Mouse (Mus musculus): ENCODE results near the gene Rnf215. TPM values are rescaled to one million over a fixed set of nuclear protein-coding genes. Genes with fewer than 3 reads are reported as not detected.

Gene Rnf215
- 11.0 and 14.2 TPM in 2 replicates for polyA plus RNA-seq (2012; ENCODE audit: low replicate concordance)

DNA sequence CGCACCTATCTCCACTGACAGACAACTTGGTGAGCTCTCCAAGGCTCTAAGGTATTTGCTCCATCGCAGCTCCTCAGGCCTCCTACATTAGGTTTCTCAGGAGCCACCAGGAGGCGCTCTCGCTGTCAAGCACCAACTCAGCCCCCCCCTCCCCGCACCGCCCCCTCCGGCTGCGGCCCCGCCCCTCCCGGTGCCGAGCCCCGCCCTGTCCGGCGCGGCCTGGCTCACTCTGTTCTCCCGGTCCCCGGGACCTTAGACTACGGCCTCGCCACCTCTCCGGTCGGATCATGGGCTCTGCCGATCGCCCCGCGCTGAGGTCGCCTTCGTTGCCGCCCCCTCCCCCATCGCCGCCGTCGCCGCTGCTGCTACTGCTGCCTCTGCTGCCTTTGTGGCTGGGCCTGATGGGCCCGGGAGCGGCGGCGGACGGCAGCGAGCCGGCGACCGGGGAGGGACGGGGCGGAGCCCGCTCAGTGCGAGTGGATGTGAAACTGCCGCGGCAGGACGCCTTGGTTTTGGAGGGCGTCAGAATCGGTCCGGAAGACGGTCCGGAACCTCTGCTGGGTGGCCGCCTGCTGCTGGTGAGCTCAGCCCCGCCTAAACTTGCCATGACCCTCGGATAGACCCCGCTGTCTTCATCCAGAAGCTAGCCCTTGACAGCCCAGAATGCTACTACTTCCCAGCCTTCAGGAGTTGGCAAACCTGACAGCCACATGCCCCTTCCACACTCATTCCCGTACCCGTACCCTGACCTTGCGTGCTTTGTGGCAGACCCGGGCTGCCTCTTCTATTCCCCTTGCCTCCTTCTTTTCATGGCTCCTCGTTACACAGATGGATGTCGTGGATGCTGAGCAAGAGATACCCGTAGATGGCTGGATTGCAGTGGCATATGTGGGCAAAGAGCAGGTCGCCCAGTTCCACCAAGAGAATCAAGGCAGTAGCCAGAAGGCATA lies at the start of gene Rnf215:
Gene Rnf215 (plus strand): TSS at position 217 of the 950 bp plus-strand sequence.

GRCm38 (mm10) chr11:4095171-4096053 lies 39.6 kb upstream of the Rnf215 start, which contains the start of gene Mtfp1:
Gene Mtfp1, minus strand, starts transcription at chr11:4095445.

DNA sequence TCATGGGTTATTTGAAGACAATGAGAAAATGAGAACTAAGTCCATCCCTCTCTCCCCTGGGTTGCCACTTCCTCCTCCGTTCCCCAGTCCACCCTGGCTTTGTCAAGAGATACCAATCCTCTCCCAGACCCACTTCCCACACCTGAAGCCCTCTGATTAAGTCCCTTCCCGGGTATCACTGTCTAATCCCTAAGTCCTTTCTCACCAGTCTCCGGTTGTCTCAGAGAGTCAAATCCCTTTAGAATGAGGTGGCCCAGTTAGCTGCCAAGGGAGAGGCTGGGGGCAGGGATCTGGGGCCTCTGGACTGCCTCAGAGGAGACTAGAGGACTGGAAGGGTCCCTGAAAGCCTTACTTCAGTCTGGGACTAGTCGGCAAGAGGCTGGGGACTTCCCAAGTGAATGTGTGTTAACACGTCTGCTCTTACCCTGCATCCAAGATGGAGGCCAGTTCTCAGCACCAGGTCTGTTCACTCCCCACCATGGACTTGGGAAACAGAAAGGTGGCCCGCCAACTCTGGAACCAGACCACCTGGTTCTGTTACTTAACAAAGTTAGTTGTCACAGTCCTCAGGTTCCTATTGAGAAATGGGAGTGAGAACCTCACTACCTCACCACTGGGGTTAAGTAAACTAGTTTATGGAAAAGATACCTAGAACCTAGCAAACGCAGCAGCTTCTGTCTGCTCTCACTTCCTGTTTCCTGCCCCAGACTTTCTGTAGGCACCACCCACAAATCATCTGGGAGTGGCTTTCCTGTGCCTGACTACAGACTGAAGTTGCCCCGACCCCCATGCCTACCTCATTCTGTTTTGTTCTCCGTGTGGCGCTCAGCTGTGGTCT lies 12.0 kb upstream of the Rnf215 start, which contains the start of gene Sec14l2:
Gene Sec14l2 (minus strand): TSS at position 674 of the 838 bp plus-strand sequence.

DNA sequence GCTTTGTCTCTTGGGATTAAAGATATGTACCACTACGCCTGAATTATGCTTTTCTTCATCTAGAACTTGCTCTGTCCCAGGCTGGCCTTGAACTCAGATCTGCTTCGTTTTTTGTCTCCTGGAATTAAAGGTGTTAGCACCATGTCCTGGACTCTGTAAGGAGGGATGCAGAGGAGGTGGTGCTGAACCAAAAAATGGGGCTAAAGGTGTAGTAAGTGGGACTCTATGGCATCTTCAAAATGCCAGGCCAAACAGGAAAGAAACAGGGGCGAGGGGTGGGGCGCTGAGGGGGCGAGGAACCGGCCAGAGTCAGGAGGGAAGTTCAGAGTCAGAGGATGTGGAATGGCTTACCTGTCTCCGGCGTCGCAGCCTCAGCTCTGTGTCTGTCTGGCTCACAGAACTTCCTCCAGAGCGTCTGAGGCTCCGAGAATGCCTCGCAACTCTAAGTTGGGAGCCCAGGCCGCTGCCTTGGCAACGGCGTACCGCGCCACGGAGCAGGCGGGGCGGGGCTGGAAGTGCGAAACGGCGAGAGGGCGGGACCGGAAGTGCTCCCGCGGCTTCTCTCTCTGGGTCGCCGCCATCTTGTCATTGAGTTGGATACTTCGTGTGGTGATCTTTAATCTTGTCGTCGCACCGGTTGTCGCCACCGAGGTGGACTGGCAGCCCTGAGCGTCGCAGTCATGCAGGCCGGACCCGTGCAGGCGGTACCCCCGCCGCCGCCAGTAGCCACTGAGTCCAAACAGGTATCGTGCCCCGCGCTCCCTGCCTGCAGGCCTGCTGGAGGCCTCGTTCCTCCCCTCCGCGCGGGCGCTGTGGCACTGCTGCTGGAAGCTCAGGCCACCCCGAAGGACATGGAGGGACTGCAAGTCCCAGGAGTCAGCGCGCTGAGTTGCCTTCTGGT lies 25.1 kb downstream of the Rnf215 start, which contains the start of the genes Ccdc157 and Sf3a1:
Gene Ccdc157 (minus strand): TSS at position 486 of the 901 bp plus-strand sequence.
Gene Sf3a1 (plus strand): TSS at position 543 of the 901 bp plus-strand sequence.

GRCm38 (mm10) chr11:4186486-4187317 lies 51.7 kb downstream of the Rnf215 start, which contains the start of gene Tbc1d10a:
Gene Tbc1d10a, plus strand, starts transcription at chr11:4186789.

Other genes with a start within 250 kb of the Rnf215 start
- not detected in 2 replicates for gene 4921536K21Rik, start 240.1 kb upstream of the Rnf215 start, polyA plus RNA-seq (2012; ENCODE audit: low replicate concordance)
- 0.11 TPM in 1 of 2 replicates, not detected in the other for gene Dusp18, start 240.0 kb upstream of the Rnf215 start, polyA plus RNA-seq (2012; ENCODE audit: low replicate concordance)
- 2.2 and 2.3 TPM in 2 replicates for gene Slc35e4, start 220.5 kb upstream of the Rnf215 start, polyA plus RNA-seq (2012; ENCODE audit: low replicate concordance)
- 1.8 and 8.2 TPM in 2 replicates for gene Tcn2, start 203.0 kb upstream of the Rnf215 start, polyA plus RNA-seq (2012; ENCODE audit: low replicate concordance)
- 10.9 and 45.9 TPM in 2 replicates for gene Pes1, start 171.2 kb upstream of the Rnf215 start, polyA plus RNA-seq (2012; ENCODE audit: low replicate concordance)
- not detected in 2 replicates for gene 4930556J24Rik, start 158.4 kb upstream of the Rnf215 start, polyA plus RNA-seq (2012; ENCODE audit: low replicate concordance)
- not detected in 2 replicates for gene Gal3st1, start 151.6 kb upstream of the Rnf215 start, polyA plus RNA-seq (2012; ENCODE audit: low replicate concordance)
- not detected in 2 replicates for gene Sec14l4, start 103.7 kb upstream of the Rnf215 start, polyA plus RNA-seq (2012; ENCODE audit: low replicate concordance)
- gene Sec14l3, start 70.4 kb upstream of the Rnf215 start, polyA plus RNA-seq (2012; ENCODE audit: low replicate concordance) = not detected in 2 replicates
- 14.6 and 26.5 TPM in 2 replicates for gene Mtfp1, start 39.8 kb upstream of the Rnf215 start, polyA plus RNA-seq (2012; ENCODE audit: low replicate concordance)
- gene Sec14l2, start 11.8 kb upstream of the Rnf215 start, polyA plus RNA-seq (2012; ENCODE audit: low replicate concordance) = 9.2 and 18.3 TPM in 2 replicates
- gene Ccdc157, start 25.1 kb downstream of the Rnf215 start, polyA plus RNA-seq (2012; ENCODE audit: low replicate concordance) = 2.2 and 2.6 TPM in 2 replicates
- gene Sf3a1, start 25.1 kb downstream of the Rnf215 start, polyA plus RNA-seq (2012; ENCODE audit: low replicate concordance) = 41.2 and 118 TPM in 2 replicates
- 20.7 and 21.4 TPM in 2 replicates for gene Tbc1d10a, start 51.6 kb downstream of the Rnf215 start, polyA plus RNA-seq (2012; ENCODE audit: low replicate concordance)
- 0.73 and 2.3 TPM in 2 replicates for gene Castor1, start 83.0 kb downstream of the Rnf215 start, polyA plus RNA-seq (2012; ENCODE audit: low replicate concordance)
- gene Osm, start 101.2 kb downstream of the Rnf215 start, polyA plus RNA-seq (2012; ENCODE audit: low replicate concordance) = 9.5 and 12.7 TPM in 2 replicates
- 0.23 and 0.86 TPM in 2 replicates for gene Lif, start 122.4 kb downstream of the Rnf215 start, polyA plus RNA-seq (2012; ENCODE audit: low replicate concordance)

Measured in leukemia stem cell, adult 10-12 weeks (primary cell).